Mouse (Mus musculus): ENCODE measurements around the gene Axl.

The Axl gene

DNA sequence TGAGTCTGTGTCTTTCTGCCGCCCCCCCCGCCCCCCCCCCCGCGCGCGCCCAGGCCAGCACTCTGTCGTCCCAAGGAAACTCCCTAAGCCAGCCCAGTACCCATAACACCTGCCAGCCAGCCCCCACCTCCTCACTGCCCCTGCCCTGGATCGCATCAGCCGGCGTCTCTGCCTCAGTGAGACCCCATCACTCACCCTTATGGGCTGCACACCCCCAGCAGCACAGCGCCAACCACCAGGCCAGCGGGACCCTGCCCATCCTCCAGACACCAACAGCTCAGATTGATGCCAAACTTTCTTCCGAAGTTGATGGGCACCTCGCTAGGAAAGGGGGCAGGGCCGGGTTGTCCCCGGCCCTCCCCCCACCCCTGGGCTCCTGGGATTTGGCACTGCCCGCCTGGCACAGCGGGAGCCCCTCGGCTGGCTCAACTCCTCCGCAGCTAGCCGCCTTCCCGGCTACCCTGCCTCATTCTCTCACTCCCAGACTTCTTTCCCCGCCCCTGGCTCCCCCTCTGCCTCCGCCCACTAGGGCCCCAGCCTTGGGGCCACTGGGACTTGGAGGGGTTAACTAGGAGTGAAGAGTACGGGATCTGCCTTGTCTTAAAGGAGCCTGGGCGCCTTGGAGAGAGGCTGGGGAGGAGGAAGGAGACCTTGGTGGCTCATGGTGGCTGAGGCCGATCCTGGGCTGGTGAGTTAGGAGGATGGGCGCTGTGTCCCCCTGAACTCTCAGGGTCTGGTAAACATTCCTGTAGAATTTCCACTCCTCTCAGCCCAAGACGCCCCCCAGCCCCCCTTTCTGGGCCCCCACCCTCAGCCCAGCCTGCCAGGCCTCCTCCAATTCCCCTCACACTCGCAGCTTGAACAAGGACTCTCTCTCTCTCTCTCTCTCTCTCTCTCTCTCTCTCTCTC is at the start of gene Axl:
Gene Axl, minus strand, starts transcription at position 486 of the 909 bp plus-strand sequence.
- DNase-seq (ENCODE audit: low read depth, low spot score) = peak; percentile 77

DNA sequence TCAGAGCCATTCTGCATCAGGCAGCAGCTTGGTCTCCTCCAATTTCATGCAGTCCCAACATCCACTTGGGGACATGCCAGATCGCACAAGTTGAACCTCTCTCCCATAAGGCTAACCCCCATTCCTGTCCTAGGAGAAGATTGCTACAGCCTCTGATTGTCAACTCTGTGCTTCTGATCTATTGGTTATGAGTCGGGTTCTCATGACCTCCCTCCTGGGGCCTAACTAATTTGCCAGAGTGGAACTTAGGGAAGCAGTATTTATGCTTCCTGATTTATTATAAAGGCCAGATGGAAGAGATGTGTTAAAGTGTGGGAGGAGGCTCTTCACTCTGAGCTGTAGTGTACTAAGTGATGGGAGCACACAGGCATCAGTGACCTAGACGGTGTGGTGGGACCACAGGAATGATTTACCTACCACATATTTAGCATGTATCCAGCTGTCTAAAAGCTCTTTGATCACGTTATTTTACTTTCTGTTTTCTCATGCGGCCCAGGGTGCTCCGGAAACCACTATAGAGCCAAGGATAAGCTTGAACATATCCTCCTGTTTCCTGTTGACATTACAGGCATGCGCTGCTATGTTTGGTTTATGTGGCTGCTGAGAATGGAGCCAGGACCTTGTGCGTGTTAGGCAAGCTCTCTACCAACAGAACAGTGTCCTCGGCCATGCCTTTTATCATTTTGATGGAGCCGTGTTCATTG is 46.8 kb upstream of the Axl start:
- DNase-seq (ENCODE audit: low read depth, low spot score) = no peak

DNA sequence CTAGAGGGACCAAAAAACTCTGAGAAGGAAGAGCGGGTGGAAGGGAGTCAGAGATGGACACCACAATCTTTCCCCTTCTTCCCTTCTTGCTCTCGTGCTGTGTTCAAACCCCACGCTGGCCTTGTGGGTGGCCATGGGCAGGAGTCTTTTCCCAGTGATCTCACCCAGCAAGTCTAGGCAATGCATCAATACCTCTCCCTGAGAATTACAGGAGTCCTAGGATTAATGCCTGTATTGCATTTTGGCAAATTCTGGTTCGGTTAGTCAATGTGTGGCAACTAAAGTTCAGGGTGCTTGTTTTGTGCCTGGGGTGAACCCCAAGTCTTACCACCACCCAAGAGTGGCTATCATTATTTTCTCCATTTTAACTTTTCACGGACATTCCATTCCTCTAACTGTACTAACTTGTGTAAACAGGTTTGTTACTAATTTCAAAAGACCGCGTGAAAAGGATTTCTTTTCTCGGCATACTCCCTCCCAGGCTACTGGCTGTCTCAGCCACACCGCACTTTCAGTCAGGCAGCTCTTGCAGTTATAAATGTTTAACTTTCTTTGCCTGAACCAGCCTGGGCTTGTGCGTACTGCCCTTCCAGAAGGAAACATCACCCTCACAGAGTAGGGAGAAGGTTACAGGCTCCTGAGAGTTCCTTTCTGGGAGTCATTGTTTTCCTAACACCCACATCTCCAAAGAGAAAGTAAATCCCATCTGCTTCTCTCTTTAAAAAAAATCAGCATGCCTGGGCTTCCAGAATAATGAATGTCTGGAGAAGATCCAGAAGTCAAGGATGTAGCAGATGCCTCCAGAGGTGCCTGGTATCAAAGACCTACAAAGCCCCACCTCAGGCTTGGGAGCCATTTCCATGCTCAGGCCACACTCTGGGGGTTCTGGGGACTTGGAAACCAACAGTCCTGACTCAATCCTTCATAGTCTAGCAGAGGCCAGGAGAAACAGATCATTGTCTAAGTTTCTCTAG is 43.3 kb upstream of the Axl start:
- peak; percentile 49 for DNase-seq (ENCODE audit: low read depth, low spot score)

DNA sequence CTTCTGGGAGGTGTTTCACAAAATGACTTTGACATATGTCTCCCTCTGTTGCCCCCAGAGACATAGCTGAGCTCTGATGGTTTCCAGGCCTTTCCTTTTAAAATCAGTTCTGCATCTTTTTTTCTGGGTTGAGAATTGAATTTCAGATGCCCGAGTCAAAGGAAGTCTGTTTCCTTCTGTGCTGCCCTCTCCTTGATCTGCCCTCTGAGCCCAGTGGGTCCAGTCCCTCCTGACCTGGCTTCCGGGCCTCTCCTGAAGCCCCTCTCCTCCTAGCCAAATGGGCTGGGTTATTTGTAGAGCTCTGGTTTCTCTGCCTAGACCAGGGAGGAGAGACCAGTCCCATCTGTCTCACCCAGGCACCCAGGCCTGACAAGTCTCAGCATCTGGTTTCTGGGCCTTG is 41.7 kb upstream of the Axl start:
- DNase-seq (ENCODE audit: low read depth, low spot score) = no peak

DNA sequence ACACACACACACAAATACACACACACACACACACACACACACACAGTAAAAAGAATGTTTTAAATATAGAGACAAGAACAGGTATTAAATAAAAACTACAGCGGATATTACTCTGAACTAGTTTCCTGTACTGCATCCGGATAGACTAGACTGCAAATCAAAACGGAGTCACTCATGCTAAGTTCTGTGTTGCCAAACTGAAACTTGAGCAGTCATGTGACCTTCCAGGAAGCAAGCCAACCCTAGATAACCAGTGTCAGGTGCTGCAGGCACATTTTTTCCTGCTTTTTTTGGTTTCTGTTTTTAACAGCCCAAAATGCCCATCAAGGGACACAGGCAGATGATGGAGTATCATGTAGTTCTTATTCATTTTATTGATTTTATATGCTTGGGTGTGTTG is 38.7 kb upstream of the Axl start:
- peak; percentile 94 for DNase-seq (ENCODE audit: low read depth, low spot score)

DNA sequence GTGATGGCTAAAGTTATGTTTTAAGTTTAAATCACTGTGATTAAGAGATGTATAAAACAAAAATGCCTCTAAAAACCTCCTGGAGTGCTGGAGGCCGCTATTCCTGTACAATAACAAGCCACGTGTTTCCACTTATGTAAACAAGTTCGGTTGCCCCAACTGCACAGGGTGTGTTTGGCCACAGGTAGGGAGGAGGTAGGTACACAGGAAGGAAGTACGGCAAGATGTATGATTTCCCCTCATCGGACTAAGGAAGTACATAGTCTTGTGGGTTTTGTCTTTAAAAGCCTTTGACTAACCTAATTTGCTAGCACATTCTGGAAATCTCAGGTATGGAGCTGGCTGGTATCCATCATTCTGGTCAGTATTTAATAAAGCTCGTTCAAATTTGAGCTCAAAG is 37.5 kb upstream of the Axl start:
- no peak for DNase-seq (ENCODE audit: low read depth, low spot score)

DNA sequence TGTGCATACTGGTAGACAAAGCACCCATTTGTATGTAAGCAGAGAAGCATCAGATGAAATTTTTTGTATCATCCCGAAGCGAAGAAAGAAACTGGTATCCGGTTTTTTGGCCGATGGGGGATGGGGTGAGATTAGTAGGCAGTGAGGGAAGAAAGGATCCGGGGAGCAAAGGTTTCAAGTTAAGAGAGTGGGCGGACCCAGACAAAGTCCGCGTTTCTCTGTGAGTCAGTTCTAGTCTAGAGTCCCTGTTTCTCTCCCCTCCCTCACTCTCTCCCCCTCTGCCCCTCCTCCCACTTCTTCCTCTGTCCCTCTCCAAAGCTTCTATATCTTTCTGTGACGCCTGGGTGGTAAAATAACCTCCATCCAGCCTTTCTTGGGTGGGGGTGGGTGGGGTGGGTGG is 36.5 kb upstream of the Axl start:
- no peak for DNase-seq (ENCODE audit: low read depth, low spot score)

DNA sequence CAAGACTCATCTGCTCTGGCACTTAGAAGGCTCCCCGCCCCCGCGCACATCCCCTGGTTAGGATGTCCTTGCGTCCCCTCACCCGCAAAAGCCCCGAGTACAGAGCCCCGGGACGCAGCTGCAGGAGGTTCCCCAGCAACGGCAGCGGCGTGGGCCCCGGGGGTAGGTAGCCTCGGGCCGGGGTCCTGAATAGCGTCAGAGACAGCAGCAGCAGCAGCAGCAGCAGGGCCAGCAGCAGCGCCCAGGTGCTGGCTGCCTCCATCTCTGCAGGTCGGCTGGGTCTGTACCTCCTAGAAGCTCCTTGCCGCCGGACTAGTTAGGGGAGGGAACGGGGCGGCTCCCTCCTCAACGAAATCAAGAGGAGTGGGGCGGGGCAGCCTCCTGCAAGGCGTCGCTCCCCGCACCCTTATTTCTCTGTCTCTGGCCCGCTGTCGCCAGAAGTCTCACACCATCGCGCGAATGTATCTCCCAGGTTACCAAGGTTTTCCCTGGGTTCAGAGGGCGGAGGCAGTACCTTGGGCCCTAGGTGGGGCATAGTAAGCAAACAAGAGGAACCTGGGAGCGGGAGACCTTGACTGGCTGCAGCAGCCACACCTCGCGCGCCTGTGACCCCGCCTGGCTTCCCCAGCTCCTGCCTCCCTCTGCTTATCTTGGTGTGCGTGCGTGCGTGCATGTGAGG is 27.9 kb upstream of the Axl start, which contains the start of gene Cyp2s1:
Gene Cyp2s1, minus strand, starts transcription at position 673 of the 679 bp plus-strand sequence.
- DNase-seq (ENCODE audit: low read depth, low spot score) = no peak

DNA sequence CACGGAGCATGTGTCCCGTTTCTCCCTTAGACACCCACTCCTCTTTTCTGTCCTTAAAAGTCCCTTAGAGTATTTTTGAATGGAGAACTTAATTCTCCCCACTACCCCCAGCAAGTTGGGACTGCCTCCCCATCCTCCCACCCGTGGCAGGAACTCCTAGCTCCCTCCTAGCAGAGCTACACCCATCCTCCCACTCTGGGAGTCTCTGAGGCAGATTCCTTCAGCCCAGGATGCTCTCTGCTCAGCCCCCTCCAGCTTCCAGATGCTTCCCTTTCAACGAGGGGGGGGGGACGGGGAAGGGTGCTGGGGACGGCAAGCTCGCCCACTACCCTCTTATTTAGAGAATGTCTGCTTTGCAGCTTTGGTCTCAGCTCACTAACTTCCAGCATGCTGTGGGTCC is 27.1 kb upstream of the Axl start:
- DNase-seq (ENCODE audit: low read depth, low spot score) = no peak

DNA sequence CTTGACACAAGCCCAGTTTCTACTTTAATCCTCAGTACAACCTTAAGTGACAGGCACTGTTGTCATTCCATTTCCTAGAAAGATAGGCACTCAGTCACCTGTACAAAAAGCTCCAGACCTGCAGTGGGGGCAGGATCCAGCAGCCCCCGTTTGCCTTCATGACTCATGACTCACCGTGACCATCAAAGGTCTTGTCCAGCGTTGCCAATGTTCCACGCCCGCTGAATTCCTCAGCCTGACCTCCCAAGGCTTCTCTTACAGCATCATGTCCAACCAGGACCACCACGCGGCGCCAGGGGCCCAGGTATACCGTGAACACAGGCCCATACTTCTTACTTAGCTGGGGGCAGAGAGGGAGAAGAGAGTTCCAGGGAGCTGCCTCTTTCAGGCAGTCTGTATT is 26.2 kb upstream of the Axl start:
- peak; percentile 17 for DNase-seq (ENCODE audit: low read depth, low spot score)

DNA sequence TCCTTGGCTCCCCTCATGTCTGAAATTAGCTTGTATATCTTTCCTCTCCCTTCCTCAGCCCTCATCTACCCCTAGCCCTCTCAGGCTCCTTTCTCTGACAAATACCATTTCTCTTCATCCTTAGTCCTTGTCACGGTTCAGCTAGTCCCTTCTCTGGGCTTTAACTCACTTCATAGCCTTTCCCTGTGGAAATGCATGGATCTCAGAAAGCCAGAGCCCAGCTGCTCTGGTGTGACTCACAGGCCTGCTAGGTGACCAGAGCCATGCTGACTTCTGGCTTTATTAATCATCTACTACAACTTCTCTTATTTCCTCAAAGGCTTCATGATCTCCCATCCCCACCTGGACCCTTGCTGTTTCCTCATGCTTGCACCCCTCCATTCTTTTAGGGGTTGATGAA is 23.7 kb upstream of the Axl start:
- peak; percentile 25 for DNase-seq (ENCODE audit: low read depth, low spot score)

DNA sequence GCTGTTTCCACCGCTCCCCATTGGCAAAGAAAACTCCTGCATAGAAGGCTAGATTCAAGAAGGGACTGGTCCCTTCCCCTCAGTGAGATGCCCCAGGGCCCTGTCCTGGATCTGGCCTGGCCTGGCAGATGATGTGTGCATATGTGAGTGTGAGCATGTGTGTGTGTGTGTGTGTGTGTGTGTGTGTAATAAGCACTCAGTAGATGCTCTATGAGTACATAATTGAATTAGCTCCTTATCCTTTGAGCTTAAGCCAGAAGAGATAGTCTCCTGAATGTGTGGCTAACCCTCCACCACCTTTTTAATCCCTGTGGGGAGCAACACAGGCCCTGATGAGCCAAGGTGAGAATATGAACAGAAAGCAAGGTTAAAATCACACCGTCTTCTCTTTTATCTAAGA is 23.2 kb upstream of the Axl start:
- no peak for DNase-seq (ENCODE audit: low read depth, low spot score)

DNA sequence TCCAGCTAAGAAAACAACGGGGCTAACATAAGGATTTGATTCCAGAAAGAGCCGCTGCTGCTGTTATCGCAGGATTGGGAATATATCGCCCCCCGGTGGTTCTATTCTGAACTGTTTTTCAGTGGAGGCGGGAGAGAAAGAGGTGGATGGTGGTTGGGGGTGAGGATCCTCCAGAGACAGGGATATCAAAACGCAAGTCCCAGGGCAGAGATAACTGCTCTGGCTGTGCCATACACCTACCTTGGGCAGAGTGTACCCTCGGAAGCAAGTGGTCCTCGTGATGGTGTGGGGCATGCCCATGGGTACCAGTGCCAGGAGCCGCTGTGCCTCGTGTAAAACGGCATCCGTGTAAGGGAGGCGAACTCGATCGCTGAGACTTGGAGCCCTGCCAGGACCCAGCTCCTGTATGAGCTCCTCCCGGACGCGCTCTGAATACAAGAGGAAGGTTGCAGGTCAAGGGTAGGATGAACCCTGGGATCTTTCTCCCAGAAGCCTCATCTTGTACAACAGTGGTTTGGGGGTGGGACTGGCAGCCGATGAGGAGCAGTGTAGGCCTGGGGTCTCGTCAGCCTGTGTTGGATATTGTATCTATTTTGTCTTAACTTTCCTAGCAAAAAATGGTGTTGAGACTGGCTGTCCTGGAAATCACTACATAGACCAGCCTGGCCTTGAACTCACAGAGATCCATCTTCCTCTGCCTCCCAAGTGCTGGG is 17.3 kb upstream of the Axl start:
- peak; percentile 89 for DNase-seq (ENCODE audit: low read depth, low spot score)

DNA sequence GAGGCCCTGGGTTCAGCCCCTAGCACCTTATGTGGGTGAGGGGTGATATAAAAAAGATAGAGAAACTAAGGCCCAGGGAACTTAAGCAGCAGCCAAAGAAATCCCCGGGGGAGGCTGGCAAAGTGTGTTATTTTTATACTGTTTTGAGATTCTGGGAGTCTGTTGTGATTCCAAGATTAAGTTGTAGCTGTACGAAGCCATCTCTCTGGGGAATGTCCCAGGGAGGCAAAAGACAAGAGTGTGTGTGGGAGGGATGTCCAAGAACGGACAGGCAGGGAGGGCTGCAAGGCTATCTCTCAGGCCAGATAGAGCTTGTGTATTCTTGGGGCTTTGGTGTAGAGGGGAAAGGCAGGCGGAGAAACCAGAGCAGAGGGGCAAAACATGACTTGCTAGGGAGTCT is 16.3 kb upstream of the Axl start:
- DNase-seq (ENCODE audit: low read depth, low spot score) = peak; percentile 24

DNA sequence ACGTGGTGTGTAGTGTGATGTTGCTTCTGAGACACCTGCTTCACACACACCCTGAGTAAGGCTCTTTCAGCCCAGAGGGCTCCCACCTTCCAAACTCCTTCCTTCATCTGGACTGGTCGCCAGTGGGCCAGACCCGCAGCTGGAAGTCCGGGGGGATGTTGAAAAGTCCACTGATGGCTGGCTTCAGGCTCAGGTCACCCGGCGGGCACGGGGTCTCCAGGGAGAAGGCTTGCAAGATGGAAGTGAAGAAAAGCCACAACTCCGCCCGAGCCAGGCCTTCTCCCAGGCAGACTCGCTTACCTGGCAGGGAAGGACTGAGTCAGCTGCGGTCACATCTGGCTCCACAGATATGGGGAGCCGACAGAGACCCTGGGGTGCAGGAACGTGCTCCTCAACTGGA is 15.0 kb upstream of the Axl start:
- no peak for DNase-seq (ENCODE audit: low read depth, low spot score)

DNA sequence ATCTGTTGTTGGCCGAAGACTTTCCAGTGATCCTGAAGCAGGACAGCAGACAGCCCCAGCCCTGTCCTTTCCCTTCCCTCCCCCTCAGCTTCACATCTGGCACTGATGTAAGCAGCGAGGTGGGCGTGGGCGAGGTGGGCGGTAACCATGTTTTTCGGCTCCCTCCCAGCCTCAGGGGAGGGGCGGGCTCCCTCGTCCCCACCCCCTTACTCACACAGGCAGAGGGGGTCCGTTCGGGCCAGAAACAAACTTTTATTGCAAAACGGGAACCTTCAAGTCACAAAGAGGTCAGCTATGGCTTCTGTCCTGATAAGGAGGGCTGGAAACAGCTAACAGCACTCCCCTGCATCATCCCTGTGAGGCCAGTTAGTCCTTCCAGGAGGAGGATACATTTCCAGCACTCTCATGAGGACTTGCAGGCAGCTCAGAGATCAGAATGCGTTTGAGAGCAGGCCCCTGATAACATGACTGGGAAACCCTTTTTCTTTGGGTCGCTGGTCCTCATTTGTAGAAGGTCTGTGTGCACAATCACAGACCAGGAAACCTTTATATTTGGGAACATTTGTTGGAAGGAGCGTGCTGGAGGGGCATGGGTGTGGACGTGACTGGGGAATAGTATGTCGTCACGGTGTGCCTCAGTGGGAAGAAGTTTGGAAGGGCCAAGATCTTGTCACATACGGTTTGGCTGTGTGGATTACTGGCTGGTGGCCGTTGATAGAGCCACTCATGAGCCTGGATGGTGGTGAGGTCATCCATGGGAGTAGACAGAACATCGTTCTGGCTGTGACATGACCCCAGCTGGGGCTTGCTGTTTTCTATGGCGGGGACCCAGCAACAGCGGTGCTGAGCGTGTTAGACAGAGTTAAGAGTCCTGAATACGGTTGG is 14.0 kb upstream of the Axl start:
- peak; percentile 83 for DNase-seq (ENCODE audit: low read depth, low spot score)

DNA sequence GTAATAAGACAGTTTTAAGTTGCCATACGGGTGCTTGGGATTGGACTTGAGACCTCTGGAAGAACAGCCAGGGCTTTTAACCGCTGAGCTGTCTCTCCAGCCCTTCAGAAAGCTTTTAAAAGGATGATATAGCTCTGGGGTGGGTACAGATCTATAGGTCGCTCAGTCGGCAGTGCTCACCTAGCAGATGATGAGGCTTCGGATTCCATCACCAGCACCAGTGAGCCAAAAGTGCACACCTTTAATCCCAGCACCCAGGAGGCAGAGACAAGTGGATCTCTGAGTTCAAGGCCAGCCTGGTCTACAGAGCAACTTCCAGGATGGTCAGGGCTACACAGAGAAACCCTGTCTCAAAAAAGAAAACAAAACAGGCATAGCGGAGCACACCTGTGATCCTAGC is 12.5 kb upstream of the Axl start:
- DNase-seq (ENCODE audit: low read depth, low spot score) = no peak

DNA sequence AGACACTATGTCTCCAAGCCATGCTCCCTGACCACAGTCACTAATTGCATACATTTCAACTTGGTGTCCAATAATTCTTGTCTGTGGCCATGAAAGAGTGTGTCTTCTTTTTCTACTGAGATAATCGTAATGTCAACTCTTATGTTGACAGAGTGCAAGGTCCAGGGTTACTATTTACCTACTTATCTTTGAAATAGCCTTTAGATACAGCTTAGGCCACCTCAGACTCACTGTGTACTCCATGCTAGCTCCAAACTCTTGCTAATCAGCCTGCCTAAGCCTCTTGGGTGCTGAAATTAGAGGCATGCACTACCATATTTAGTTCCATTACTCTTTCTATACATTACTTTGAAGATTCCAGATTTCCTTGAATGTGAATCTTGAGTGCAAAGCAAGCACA is 10.9 kb upstream of the Axl start:
- no peak for DNase-seq (ENCODE audit: low read depth, low spot score)

DNA sequence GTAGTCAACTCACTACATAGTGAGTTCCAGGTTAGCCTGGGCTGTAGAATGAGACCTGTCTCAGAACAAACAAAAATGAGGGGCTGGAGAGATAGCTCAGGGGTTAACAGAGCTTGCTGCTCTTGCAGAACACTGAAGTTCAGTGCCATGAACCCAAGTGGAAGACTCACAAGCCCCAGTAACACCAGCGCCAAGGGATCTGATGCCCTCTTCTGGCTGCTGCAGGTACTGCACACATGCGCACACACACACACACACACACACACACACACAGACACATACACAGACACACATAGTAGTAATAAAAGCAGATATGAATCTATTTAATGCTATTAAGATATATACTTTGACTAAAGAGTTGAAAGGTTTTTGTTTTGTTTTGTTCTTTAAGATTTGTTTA is 10.0 kb upstream of the Axl start:
- no peak for DNase-seq (ENCODE audit: low read depth, low spot score)

DNA sequence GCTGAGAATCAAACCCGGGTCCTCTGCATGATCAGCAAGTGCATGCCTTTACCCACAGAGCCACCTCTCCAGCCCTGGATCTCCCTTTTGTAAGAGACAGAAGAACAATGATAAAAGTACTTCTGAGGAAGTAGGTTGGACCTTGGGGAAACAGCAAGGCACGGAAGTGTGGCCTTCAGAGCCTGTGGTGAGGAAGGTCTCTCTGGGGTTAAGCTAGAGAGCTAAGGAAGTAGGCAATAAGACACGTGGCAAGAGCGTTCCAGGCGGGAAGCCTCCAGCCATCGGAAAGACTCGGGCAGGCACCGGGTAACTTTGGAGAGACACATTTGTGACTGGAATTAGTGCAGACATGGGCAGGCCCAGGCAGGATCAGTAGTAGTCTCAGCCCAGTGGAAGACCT is 6.3 kb upstream of the Axl start:
- DNase-seq (ENCODE audit: low read depth, low spot score) = no peak

Data from 3T3-L1 (cell line).